Mouse (Mus musculus): ENCODE data around the gene Hip1.

GRCm38 (mm10) chr5:135513131-135513530 is 31.8 kb downstream of the Hip1 start:
- TF ChIP-seq MAFK (IDR thresholded peaks at IDR 0.05; ENCODE audit: insufficient read depth, low read depth, low read length) (no peak), HCFC1 (IDR thresholded peaks at IDR 0.05; ENCODE audit: borderline replicate concordance, insufficient read depth, low read length) (no peak)
